Mouse (Mus musculus) ZHBTc4 (cell line): ENCODE measurements around the gene Kank2.

ENCODE experiments used
- DNase-seq: peaks from one replicate; pipeline ENCODE4 v3.0.0-alpha.2; 2011; ENCODE audit warnings: low read depth, low spot score

Kank2 gene

DNA sequence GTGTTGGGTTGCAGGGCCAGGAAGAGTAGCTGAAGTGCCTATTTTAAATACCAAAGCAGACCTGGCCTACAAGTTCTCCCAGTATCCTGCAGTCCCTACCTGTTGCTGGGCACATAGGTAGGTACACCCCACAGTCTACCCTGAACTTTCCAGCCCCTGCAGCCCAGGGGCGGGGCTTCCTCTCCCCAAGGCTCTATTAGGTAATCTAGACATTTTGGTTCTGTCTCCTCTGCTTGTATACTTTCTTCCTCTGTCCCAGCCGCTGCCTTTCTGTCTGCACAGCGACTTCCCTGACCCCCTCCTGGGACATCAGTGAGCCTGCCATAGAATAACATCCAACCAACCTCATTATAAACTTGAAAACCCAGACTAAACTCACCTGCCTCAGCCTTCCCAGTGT is 48.2 kb downstream of the Kank2 start:
- DNase-seq = no peak

GRCm38 (mm10) chr9:21749382-21750118 is 49.0 kb downstream of the Kank2 start:
- no peak for DNase-seq

GRCm38 (mm10) chr9:21748491-21748890 is 50.1 kb downstream of the Kank2 start:
- no peak for DNase-seq

DNA sequence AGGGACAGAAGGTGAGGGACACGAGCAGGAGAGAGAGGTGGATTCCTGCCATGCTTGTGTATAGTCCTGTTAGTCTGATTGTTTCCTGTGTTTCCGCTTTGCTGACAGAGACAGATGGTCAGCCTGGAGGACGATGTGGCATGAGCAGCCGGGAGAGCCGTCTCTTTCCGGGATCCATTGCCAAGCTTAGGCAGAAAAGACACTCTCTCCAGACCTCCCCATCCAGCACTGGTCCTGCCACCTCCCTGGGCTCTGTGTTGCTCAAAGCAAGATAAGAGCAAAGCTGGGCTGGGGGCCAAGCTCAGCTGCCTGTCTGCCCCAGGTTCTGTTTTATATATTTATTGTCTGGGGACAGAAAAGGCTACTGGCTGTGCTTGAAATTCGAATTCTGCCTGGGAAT is 50.5 kb downstream of the Kank2 start:
- no peak for DNase-seq

- DNase-seq = no peak
These were observed 51.2 kb downstream of the Kank2 start for GRCm38 (mm10) chr9:21747238-21747774.

DNA sequence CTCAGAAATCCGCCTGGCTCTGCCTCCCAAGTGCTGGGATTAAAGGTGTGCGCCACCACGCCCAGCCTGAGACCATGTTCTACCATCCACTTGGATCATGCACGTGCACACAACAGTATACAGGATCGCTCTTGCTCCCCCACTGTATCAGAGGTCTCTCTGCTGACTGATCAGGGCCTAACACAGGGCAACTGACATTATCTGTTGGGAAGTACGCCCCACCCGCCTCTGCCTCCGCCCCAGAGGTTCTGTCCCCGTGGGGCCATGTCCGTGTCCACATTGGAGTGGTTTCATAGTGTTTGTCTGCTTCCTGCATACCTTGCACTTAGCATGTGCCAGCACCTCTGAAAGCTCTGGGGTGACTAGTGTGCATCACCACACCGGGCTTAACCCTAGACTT is 57.0 kb downstream of the Kank2 start:
- no peak for DNase-seq

DNA sequence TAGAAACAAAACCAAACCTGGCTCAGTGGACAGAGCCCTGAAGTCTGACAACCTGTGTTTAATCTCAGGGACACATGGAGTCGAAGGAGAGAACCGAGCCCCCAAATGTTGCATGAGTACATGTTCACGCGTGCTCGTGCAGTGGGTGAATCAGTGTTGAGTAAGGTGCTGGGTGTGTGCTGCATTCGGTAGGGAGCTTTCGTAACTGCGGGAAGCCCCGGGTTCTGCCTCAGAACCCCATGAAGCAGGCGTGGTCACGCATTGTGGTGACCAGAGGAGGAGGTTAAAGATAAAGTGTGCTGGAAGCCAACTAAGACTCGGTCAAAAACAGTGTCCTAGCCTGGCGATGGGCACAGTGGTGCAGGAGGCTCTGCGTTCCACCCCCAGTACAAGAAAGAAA is 58.1 kb downstream of the Kank2 start:
- no peak for DNase-seq

GRCm38 (mm10) chr9:21738776-21739175 is 59.8 kb downstream of the Kank2 start:
- no peak for DNase-seq

DNA sequence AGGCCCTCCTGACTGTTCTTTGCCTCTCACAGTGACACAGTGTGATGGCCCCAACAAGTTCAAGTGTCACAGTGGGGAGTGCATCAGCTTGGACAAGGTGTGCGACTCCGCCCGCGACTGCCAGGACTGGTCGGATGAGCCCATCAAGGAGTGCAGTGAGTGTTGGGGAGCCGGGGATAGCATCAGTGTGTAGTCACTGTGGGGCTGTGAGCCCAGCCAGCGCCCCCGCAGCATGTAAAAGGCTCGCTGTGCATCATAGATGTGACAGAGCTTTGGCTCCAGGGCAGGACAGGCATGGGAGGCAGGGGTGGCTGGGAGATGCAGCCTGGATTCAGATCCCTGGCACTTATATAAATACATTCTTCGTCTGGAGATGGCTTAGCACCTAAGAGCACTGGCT is 61.4 kb downstream of the Kank2 start:
- no peak for DNase-seq

DNA sequence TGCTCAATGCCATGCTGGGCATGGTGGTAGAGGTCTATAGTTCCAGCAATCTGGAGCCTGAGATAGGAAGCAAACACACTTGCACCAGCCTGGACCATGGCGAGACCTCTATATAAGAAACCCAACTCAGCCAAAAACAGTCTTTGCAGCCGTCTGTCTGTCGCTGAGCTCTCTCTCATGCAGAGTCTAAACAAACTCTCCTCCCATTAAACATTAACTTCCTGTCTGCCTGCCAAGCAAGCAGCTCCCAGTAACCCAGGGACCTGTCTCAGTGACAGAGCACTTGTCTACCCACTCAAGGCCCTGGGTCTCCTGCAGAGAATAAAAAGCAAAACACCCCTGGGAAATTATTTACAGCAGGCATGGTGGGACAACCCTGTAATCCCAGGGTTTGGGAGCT is 62.0 kb downstream of the Kank2 start:
- DNase-seq = no peak

DNA sequence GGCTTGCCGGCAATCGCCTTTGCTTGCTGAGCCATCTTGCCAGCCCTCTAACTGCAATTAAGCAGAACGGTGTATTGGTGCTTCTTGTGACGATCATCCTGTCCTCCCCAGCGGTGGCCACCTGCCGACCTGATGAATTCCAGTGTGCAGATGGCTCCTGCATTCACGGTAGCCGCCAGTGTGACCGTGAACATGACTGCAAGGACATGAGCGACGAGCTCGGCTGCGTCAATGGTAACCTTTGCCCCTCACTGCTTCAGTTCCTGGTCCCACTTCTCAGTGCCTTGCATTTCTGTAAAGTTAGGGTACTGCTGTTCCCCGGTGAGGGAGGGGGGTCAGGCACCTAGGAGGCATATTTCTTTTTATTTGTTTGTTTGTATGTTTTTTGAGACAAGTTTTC is 63.4 kb downstream of the Kank2 start:
- DNase-seq = no peak

- DNase-seq = no peak
These were observed 64.6 kb downstream of the Kank2 start for GRCm38 (mm10) chr9:21733989-21734388.

GRCm38 (mm10) chr9:21733446-21733845 is 65.1 kb downstream of the Kank2 start:
- peak; percentile 77 for DNase-seq

DNA sequence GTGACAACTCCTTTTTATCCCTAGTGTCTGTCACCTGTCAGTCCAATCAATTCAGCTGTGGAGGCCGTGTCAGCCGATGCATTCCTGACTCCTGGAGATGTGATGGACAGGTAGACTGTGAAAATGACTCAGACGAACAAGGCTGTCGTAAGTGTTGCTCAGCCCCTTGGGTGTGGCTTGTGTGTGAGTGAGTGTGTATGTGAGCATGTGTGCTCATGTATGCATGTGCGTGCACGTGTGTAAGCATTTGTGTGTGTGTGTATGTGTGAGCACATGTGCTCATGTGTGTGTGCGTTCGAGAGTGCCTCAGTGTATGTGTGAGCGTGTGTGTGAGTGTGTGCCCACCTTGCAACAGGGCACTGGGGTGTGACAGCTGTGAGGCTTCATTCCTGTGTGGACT is 66.3 kb downstream of the Kank2 start:
- DNase-seq = no peak

- no peak for DNase-seq
These were observed 69.3 kb downstream of the Kank2 start for GRCm38 (mm10) chr9:21729264-21729663.

DNA sequence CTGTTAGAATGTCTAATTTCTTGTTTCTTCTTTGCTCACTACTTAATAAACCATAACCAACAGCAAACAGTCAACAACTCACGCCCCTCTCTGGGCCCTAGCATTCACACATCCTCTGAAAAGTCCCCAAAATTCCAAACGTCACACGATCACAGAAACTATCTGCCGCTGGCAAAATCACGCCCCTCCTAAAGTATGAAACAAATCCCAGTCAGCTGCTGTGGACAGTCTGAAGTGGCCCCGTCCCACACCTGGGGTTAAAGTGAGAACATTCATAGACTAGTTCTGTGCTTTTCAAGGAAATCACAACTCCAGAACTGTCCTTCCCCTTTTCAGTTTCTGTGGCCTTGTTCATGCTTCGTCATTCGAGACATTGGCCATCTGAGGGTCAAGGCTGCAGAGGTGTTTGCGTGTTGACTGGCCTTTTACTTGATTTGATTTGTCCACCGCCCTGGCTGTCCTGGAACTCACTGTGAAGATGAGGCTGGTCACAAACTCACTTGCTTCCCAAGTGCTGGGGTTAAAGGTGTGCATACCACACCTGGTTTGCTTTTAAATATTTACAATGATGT is 70.2 kb downstream of the Kank2 start:
- DNase-seq = no peak

- no peak for DNase-seq
These were observed 72.1 kb downstream of the Kank2 start for GRCm38 (mm10) chr9:21726218-21726975.

DNA sequence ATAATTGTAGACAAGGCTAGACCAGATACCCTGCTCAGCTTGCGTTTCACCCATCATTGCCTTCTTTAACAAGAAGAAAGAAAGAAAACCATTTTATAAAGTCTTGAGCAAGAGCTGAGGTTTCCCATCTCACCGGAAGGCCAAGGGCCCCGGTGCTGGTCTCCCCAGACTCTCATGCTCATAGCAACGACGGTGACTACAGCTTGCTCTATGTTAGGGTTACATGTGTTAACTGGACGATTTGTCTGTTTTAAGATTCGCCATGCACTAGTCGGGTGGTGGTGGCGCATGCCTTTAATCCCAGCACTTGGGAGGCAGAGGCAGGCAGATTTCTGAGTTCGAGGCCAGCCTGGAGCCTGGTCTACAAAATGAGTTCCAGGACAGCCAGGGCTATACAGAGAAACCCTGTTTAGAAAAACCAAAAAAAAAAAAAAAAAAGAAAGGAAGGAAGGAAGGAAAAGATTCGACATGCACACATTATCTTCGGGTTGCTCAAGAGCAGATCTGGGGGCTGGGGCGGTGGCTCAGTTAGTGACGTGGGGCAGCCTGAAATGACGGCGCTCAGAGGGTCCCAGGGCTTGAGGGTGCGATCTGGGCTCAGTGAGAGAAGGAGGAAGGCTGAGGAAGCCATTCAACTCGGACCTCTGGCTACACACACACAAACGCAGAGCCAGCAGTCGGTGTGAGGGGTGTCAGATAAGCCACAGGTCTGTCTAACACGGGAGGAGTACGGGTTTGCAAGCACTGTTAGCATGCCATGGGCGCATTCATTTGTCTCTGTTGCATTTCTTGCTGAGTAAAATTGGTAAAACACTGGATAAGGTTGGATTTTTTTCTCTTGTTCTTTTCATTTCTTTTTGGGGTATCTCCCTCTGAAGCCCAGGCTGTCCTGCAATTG is 73.1 kb downstream of the Kank2 start:
- no peak for DNase-seq

DNA sequence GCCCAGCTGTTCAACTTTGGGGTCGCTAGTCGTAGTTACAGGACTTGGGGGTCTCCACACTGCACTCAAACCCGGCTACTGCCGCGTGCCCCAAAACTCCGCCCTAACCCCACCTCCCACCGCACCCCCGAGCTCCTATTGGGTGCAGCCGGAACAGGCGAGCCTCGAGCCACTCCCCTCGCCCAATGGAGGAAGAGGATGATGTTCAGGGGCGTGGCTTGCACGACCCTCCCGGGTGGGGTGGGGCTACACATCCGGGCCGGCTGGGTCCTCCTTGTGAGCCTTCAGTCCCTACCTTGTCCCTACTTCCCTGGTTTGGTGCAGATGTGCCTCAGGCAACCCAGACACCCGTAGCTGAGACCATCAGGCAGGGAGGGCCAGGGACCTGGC is 74.4 kb downstream of the Kank2 start:
- DNase-seq = peak; percentile 98

GRCm38 (mm10) chr9:21723377-21724146 is 75.0 kb downstream of the Kank2 start, which contains the start of gene Ldlr:
TSS of gene Ldlr (plus strand) at chr9:21723483.
- peak; percentile 98 for DNase-seq

- no peak for DNase-seq
These were observed 77.5 kb downstream of the Kank2 start for GRCm38 (mm10) chr9:21721036-21721435.
